In genomic region chr2:113209263-113209662, GRCm38 (mm10) we compare ENCODE assay signal across 17 mouse cellular contexts. TPM values are rescaled to one million over a fixed set of nuclear protein-coding genes. Genes with fewer than 3 reads are reported as not detected.
"Had no signal": no experiment of that assay in that cellular context is flagged by ENCODE, and none has a peak within 500 bp of the region (broad histone marks: within the 10 kb centered on the region; RNA-seq: fewer than 3 reads in every experiment).

No protein-coding gene starts in this region.

- H3K9me3 ChIP-seq: liver, embryonic 13.5 days; liver, embryonic 15.5 days; midbrain, embryonic 13.5 days; midbrain, embryonic 15.5 days; neural tube, embryonic 12.5 days; stomach, embryonic 15.5 days had no signal

- DNase-seq: liver, embryonic 13.5 days; liver, postnatal 0 days; lung, postnatal 10 days; right cerebral cortex, postnatal 14 days; thymus, adult 2 months; thymus, postnatal 25 days; thymus, postnatal 4 days had no signal

- H3K27me3 ChIP-seq: liver, embryonic 13.5 days; liver, embryonic 15.5 days; megakaryocyte, embryonic 14.5 days; midbrain, embryonic 15.5 days; neural tube, embryonic 12.5 days had no signal

- H3K4me3 ChIP-seq: liver, embryonic 13.5 days; liver, embryonic 15.5 days; megakaryocyte, embryonic 14.5 days; midbrain, embryonic 13.5 days; midbrain, embryonic 15.5 days; neural tube, embryonic 12.5 days; stomach, embryonic 15.5 days had no signal

- H3K27ac ChIP-seq: liver, embryonic 13.5 days; liver, embryonic 15.5 days; macrophage; midbrain, embryonic 13.5 days; midbrain, embryonic 15.5 days; neural tube, embryonic 12.5 days; stomach, embryonic 15.5 days; stomach, postnatal 0 days had no signal

- H3K4me1 ChIP-seq: liver, embryonic 13.5 days; liver, embryonic 15.5 days; megakaryocyte, embryonic 14.5 days; midbrain, embryonic 13.5 days; midbrain, embryonic 15.5 days; neural tube, embryonic 12.5 days; stomach, embryonic 15.5 days had no signal

- H3K4me2 ChIP-seq: liver, embryonic 11.5 days; liver, embryonic 13.5 days; liver, embryonic 15.5 days; midbrain, embryonic 11.5 days; midbrain, embryonic 13.5 days; midbrain, embryonic 15.5 days; neural tube, embryonic 12.5 days; stomach, embryonic 15.5 days had no signal

- H3K36me3 ChIP-seq: liver, embryonic 13.5 days; liver, embryonic 15.5 days; midbrain, embryonic 13.5 days; midbrain, embryonic 15.5 days; neural tube, embryonic 12.5 days; stomach, embryonic 15.5 days had no signal

- ATAC-seq: liver, postnatal 0 days; midbrain, embryonic 13.5 days; midbrain, embryonic 15.5 days had no signal

- H3K9ac ChIP-seq: liver, embryonic 13.5 days; liver, embryonic 15.5 days; liver, postnatal 0 days; midbrain, embryonic 13.5 days; midbrain, embryonic 15.5 days; neural tube, embryonic 12.5 days; stomach, embryonic 15.5 days had no signal

RNA-seq across cellular contexts. Expression of gene Ryr3, which starts 7.6 kb away (rescaled TPM):
- polyA plus RNA-seq: liver, postnatal 0 days; macrophage had no signal
